Mouse (Mus musculus) cerebellum, adult 2 months (tissue): ENCODE data around the gene Apon.

Source experiments
- CTCF ChIP-seq: fragments of 200-500 bp; IDR thresholded peaks from 2 replicates; pipeline ENCODE4 v1.5.1; 2011; ENCODE audit warnings: low read depth, mild to moderate bottlenecking, control low read depth, low read length, moderate library complexity, borderline replicate concordance; ENCODE audit not compliant: insufficient read depth
- POLR2A ChIP-seq: fragments of 200-500 bp; IDR thresholded peaks from 2 replicates; pipeline ENCODE4 v1.6.1; 2011; ENCODE audit warnings: low read length, control low read depth, borderline replicate concordance; ENCODE audit not compliant: insufficient read depth

DNA sequence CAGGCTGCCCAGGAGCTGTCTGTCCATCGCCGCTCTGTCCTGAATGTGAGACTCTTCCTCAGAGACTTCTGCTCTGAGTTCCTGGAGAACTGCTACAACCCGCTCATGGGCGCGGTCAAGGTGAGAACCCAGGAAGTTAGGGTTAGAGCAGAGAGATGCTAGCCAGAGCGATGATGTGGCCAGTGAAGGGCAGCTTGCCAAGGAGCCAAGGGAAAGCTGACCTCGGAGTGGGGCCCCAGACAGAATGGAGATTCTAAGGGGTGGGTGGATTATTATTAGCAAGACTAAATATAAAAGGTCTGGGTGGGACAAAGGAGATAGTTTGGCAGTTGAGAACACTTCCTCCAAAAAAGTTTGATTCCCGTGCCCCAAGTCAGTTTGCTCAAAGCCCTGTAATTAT lies 10.6 kb upstream of the Apon start:
- TF ChIP-seq POLR2A: no peak
- TF ChIP-seq CTCF: no peak
